Mouse (Mus musculus): ENCODE measurements at regions not wholly inside any gene's neighbourhood (a gene's known extent, or its start where the extent isn't known, plus 50 kb on each side); places are given as distances from the start of the nearest gene placed in this dataset.

- DNase-seq: no peak
Observed at GRCm38 (mm10) chr6:126588761-126589160, 53.5 kb upstream of the Kcna5 start.

- DNase-seq: peak; percentile 58 to 66
Observed at GRCm38 (mm10) chr6:126587476-126587875, 52.3 kb upstream of the Kcna5 start.

GRCm38 (mm10) chr6:126585813-126586212 lies 50.6 kb upstream of the Kcna5 start:
- DNase-seq: peak; percentile 98 to 99

All from cerebellum, postnatal 14 days (tissue).